Mouse (Mus musculus): ENCODE data around the gene Gm2310. TPM values are rescaled to one million over a fixed set of nuclear protein-coding genes. Genes with fewer than 3 reads are reported as not detected.
"Not testable (repeated sequence)": the region's sequence is repeated elsewhere in the genome, so short reads cannot be mapped to it uniquely, and the experiment has no call there.

Gene Gm2310
- 0.16 TPM in 1 of 2 replicates, not detected in the other for polyA plus RNA-seq (2012; rRNA removed)

DNA sequence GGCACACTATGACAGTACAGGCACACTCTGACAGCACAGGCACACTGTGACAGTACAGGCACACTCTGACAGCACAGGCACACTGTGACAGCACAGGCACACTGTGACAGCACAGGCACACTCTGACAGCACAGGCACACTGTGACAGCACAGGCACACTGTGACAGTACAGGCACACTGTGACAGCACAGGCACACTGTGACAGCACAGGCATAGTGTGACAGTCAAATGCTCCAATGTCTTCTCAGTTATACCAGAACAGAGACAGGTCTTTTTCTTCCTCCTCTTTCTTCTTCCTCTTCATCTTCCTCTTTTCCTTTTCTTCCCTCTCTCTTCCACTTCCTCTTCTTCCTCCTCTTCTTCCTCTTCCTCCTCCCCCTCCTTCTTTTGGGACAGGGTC lies at the start of gene Gm2310:
TSS of gene Gm2310 (minus strand) at position 101 of the 400 bp plus-strand sequence.
- not testable (repeated sequence) for DNase-seq; H3K27me3 ChIP-seq (replicated peaks; ENCODE audit: control insufficient read depth, insufficient read depth, low read length); H3K4me1 ChIP-seq (ENCODE audit: control insufficient read depth, insufficient read depth, low read length); H3K27ac ChIP-seq (ENCODE audit: insufficient read depth, low read depth, low read length); H3K36me3 ChIP-seq (ENCODE audit: control insufficient read depth, insufficient read depth, low read length); H3K4me3 ChIP-seq (ENCODE audit: insufficient read depth, low read depth, low read length)

DNA sequence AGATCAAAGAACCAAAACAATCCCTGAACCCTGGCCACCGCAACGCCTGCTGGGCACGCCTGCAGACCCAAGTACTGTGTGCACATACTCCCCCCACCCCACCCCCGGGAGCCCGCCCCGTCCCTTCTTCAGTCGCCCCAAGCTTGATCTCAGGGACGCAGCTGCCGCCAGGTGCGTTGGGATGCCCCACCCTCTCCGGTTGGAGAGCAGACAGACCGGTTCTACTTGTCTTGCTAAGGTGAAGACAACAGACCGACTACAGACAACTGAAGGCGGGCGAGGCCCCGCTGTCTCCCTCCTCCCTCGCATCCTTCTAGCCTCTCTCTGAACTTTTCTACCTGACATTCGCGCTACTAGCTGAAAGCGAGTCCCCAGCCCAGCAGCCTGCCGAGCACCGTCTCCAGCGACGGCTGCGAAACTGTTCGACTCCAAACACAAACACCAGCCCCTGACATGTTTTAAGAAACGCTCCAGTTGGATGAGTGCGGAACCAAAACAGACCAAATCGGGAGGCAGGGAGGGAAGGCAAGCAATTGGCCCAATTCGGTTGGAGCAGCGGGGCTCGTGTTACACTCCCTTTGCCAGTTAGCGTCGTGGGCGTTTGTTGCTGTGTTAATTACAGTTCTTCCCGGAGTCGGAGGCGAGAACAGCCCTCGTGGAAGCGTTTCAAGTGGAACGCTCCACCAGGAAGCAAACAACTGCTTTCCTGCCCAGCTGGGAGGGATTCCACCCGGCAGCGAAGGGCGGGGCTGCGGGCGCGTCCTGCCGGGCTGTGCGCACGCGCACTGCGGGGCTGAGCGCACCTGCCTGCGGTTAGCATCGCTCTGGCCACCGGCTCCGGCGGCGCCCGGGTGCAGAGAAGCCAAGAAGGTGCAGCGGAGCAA lies 49.1 kb upstream of the Gm2310 start:
- under 1% methylated on average over 61 of the region's 61 CpGs for WGBS

DNA sequence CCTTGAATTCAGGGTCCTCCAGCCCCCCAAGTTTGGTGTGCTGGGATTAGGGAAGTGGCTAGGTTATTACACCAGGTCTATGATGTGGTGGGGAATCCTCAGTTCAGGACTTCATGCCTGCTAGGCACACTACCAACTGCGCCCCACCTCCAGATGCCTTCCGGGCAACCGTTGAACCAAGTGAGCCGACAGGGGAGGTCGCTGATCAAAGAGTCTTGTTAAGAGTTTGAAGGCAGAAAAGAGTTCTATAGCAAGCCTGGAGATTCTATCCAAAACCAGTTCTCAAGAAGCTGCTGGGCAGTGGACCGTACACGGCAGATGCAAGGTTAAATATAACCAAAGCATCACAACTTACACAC lies 48.5 kb upstream of the Gm2310 start:
- H3K4me3 ChIP-seq (ENCODE audit: insufficient read depth, low read depth, low read length): peak overlapping the region; percentile 76
- no peak for DNase-seq
- TF ChIP-seq CTCF (conservative IDR thresholded peaks at IDR 0.05; ENCODE audit: insufficient read depth, insufficient read length, low read depth, low read length): no peak
- no peak for TF ChIP-seq POLR2A (IDR thresholded peaks at IDR 0.05; ENCODE audit: low read depth, low read length)
- H3K27me3 ChIP-seq (replicated peaks; ENCODE audit: control insufficient read depth, insufficient read depth, low read length): no peaks in the 10 kb centered on the region
- peaks cover 3% of the 10 kb centered on the region; the same call in 1 of the 2 replicates for H3K4me1 ChIP-seq (ENCODE audit: control insufficient read depth, insufficient read depth, low read length)
- no peaks in the 10 kb centered on the region for H3K36me3 ChIP-seq (ENCODE audit: control insufficient read depth, insufficient read depth, low read length)
- 9% methylated on average over 7 of the region's 7 CpGs for WGBS
- no peak overlapping the region for H3K27ac ChIP-seq (ENCODE audit: insufficient read depth, low read depth, low read length)

More for the DNA sequence above, 49.1 kb upstream of the Gm2310 start:
- Histone ChIP-seq H3K4me3 (ENCODE audit: insufficient read depth, low read depth, low read length) (peak overlapping the region; percentile 76), H3K36me3 (ENCODE audit: control insufficient read depth, insufficient read depth, low read length) (no peaks in the 10 kb centered on the region), H3K27me3 (replicated peaks; ENCODE audit: control insufficient read depth, insufficient read depth, low read length) (no peaks in the 10 kb centered on the region), H3K27ac (ENCODE audit: insufficient read depth, low read depth, low read length) (peak overlapping the region; percentile 89), H3K4me1 (ENCODE audit: control insufficient read depth, insufficient read depth, low read length) (peaks cover 3% of the 10 kb centered on the region; the same call in 1 of the 2 replicates)
- DNase-seq: peak; percentile 92
- TF ChIP-seq POLR2A (IDR thresholded peaks at IDR 0.05; ENCODE audit: low read depth, low read length): peak; percentile 41
- TF ChIP-seq CTCF (conservative IDR thresholded peaks at IDR 0.05; ENCODE audit: insufficient read depth, insufficient read length, low read depth, low read length): no peak

DNA sequence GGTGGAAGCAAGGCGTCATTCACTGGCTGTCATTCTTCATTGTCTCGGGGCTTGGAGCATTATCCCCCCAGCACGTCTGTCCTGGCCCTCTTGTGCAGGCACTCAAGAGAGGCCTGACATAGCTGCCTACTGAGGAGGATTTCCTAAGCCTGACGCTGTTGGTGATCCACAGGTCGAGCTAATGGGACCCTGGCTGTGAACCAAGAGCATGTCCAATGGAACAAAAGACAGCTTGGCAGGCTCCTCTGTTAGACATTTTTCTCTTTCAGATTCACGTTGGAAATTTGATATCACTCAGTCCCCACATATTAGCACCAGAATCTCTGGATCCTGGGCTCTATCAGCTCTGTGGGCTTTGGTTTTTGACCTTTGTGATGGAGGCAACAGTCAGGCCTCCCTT lies 45.7 kb upstream of the Gm2310 start:
- H3K36me3 ChIP-seq (ENCODE audit: control insufficient read depth, insufficient read depth, low read length): no peaks in the 10 kb centered on the region
- WGBS: 64% methylated on average over 6 of the region's 6 CpGs
- H3K4me1 ChIP-seq (ENCODE audit: control insufficient read depth, insufficient read depth, low read length): peaks cover 3% of the 10 kb centered on the region; the same call in 1 of the 2 replicates
- H3K4me3 ChIP-seq (ENCODE audit: insufficient read depth, low read depth, low read length): no peak overlapping the region
- no peak overlapping the region for H3K27ac ChIP-seq (ENCODE audit: insufficient read depth, low read depth, low read length)
- no peaks in the 10 kb centered on the region for H3K27me3 ChIP-seq (replicated peaks; ENCODE audit: control insufficient read depth, insufficient read depth, low read length)
- no peak for DNase-seq
- TF ChIP-seq CTCF (conservative IDR thresholded peaks at IDR 0.05; ENCODE audit: insufficient read depth, insufficient read length, low read depth, low read length): no peak
- TF ChIP-seq POLR2A (IDR thresholded peaks at IDR 0.05; ENCODE audit: low read depth, low read length): no peak

DNA sequence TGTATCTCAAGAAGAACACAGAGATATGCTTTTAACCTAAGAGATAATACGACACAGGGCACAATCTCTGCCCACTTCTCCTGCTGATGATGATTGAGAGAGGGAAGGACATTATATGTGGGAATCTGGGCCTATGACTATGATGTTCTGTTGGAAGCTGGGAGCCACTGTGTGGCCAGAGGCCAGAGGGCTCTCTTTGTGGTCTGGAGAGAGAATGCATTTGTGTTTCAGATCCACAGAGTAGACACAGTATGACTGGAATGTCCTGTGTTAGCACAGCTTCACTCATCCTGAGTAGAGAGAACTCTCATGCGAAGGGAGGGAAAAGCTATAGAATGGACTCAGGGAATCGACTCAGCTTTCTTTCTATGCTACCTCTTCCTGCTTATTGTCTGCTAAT lies 44.6 kb upstream of the Gm2310 start:
- TF ChIP-seq POLR2A (IDR thresholded peaks at IDR 0.05; ENCODE audit: low read depth, low read length) (no peak), CTCF (conservative IDR thresholded peaks at IDR 0.05; ENCODE audit: insufficient read depth, insufficient read length, low read depth, low read length) (no peak)
- WGBS: 80% methylated on average over 3 of the region's 3 CpGs
- DNase-seq: no peak
- Histone ChIP-seq H3K36me3 (ENCODE audit: control insufficient read depth, insufficient read depth, low read length) (no peaks in the 10 kb centered on the region), H3K27me3 (replicated peaks; ENCODE audit: control insufficient read depth, insufficient read depth, low read length) (no peaks in the 10 kb centered on the region), H3K27ac (ENCODE audit: insufficient read depth, low read depth, low read length) (no peak overlapping the region), H3K4me1 (ENCODE audit: control insufficient read depth, insufficient read depth, low read length) (no peaks in the 10 kb centered on the region; the same call in 1 of the 2 replicates), H3K4me3 (ENCODE audit: insufficient read depth, low read depth, low read length) (no peak overlapping the region)

DNA sequence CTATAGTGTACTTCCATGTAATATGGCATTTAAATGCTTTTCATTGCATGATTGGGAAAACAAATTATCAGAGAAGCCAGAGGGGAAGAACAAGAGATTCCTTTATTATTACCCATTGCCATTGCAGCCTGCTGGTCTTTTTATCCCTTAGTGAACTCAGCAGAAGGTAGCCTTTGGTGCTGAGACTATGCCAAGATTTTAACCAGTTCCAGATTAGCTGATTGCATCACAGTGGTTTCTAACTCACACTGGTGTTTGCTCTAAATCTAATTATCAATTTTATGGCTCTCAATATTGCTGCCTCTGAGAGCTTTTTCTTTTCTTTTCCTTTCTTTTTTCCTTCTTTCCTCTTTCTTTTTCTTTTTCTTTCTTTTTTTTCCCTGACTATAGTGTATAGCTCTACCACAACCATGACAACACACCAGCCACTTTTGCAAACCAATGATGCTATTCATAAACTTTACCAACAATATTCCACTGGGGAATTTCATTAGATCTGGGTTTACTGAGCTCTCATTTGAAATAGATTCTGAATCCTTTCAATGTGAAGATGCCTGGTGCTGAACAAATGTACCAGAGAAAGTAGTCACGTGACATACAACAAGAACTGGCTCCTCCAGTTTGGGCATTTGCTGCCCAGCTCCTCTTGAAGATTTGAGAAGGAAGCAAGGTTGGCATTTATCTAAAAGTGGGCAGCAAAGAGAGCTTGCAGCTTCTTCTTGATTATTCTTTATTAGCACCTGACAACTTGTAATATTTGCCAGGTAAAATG lies 43.9 kb upstream of the Gm2310 start:
- no peak for TF ChIP-seq CTCF (conservative IDR thresholded peaks at IDR 0.05; ENCODE audit: insufficient read depth, insufficient read length, low read depth, low read length)
- TF ChIP-seq POLR2A (IDR thresholded peaks at IDR 0.05; ENCODE audit: low read depth, low read length): no peak
- DNase-seq: no peak
- Histone ChIP-seq H3K4me3 (ENCODE audit: insufficient read depth, low read depth, low read length) (no peak overlapping the region), H3K27me3 (replicated peaks; ENCODE audit: control insufficient read depth, insufficient read depth, low read length) (no peaks in the 10 kb centered on the region), H3K4me1 (ENCODE audit: control insufficient read depth, insufficient read depth, low read length) (no peaks in the 10 kb centered on the region; the same call in 1 of the 2 replicates), H3K36me3 (ENCODE audit: control insufficient read depth, insufficient read depth, low read length) (no peaks in the 10 kb centered on the region), H3K27ac (ENCODE audit: insufficient read depth, low read depth, low read length) (no peak overlapping the region)
- WGBS: 76% methylated on average over 1 of the region's 1 CpGs

DNA sequence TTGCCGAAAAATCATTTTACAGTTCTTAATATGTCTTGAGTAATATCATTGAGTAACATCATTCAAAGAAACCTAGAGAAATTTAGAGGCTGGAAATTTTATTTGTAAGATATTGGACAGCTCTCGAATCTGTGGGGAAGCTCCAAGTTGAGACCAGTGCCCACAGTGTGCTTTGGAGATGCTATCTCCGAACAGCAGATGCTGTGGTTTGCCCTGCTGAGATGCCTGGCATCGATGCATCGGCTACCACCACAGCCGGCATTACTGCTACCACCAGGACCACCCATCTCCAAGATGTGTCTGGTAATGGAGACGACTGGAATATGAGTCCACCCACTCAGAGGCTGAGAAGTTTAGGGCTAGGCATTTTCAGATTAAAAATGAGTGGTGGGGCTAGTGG lies 43.0 kb upstream of the Gm2310 start:
- WGBS: 85% methylated on average over 7 of the region's 7 CpGs
- Histone ChIP-seq H3K4me3 (ENCODE audit: insufficient read depth, low read depth, low read length) (no peak overlapping the region), H3K27ac (ENCODE audit: insufficient read depth, low read depth, low read length) (no peak overlapping the region), H3K4me1 (ENCODE audit: control insufficient read depth, insufficient read depth, low read length) (no peaks in the 10 kb centered on the region), H3K27me3 (replicated peaks; ENCODE audit: control insufficient read depth, insufficient read depth, low read length) (no peaks in the 10 kb centered on the region), H3K36me3 (ENCODE audit: control insufficient read depth, insufficient read depth, low read length) (no peaks in the 10 kb centered on the region)
- no peak for DNase-seq
- no peak for TF ChIP-seq CTCF (conservative IDR thresholded peaks at IDR 0.05; ENCODE audit: insufficient read depth, insufficient read length, low read depth, low read length)
- TF ChIP-seq POLR2A (IDR thresholded peaks at IDR 0.05; ENCODE audit: low read depth, low read length): no peak

Measured in kidney, adult 2 months (tissue).